Mouse (Mus musculus): ENCODE measurements around the gene Cacna2d2. TPM values are rescaled to one million over a fixed set of nuclear protein-coding genes. Genes with fewer than 3 reads are reported as not detected.
"Not testable (repeated sequence)": the region's sequence is repeated elsewhere in the genome, so short reads cannot be mapped to it uniquely, and the experiment has no call there.

Cacna2d2 gene
- total and polyA plus RNA-seq, 3 experiments, result 12.9 to 14.1 (median 13.3) TPM

DNA sequence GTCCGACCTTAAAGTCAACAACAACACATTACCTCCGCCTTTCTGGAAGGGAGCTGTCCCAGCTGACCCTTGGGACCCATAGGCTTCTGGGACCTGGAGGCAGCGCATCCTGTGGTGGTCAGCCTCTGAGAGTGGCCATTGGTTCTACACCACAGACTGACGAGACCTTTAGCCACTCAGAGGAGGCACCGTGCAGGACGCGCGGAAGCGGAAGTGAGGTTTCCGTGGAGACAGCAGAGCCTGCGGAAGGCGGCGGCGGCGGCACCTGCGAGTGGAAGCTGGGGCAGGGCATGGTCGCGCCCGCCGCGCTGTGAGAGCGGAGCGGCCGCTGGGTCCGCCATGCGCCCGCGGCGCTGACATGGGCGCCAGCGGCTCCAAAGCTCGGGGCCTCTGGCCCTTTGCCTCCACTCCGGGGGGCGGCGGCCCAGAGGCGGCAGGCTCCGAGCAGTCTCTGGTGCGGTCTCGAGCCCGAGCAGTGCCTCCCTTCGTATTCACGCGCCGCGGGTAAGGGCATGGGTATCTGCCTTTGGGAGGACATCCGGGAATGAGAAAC lies 163.7 kb downstream of the Cacna2d2 start, which contains the start of gene Tusc2:
Gene Tusc2, plus strand, starts transcription at position 227 of the 553 bp plus-strand sequence.
- WGBS, result under 1% methylated on average over 46 of the region's 46 CpGs
- DNase-seq, result peak; percentile 93 to 97
- Histone ChIP-seq H3K27ac (peak within 1 kb of the TSS; percentile 91), H3K79me2 (replicated peaks; ENCODE audit: control insufficient read depth, insufficient read depth, low read length) (no peaks in the 10 kb centered on the region), H3K27me3 (ENCODE audit: control insufficient read depth, insufficient read depth, low read length) (no peaks in the 10 kb centered on the region), H3K36me3 (ENCODE audit: control insufficient read depth, insufficient read depth, low read length) (peaks cover 17% of the 10 kb centered on the region), H3K4me1 (ENCODE audit: control insufficient read depth, insufficient read depth, low read length) (peaks cover 9% of the 10 kb centered on the region), H3K4me3 (peak within 1 kb of the TSS; percentile 93), H3K9ac (ENCODE audit: low read depth, low read length) (peak within 1 kb of the TSS; percentile 72)
- peak; percentile 86; the same call in 1 of the 2 replicates for TF ChIP-seq EP300 (IDR thresholded peaks at IDR 0.05; ENCODE audit: insufficient read depth, low read depth, low read length)
- no peak for TF ChIP-seq CTCF (IDR thresholded peaks at IDR 0.05)
- peak; percentile 96 for TF ChIP-seq POLR2A (IDR thresholded peaks at IDR 0.05; ENCODE audit: insufficient read depth, low read depth, low read length)
- intact Hi-C loops (cut with DNase I), result no loop called here

GRCm38 (mm10) chr9:107565556-107565955 lies 166.1 kb downstream of the Cacna2d2 start:
- H3K36me3 ChIP-seq (ENCODE audit: control insufficient read depth, insufficient read depth, low read length), result not testable (repeated sequence)
- 0 out of 2 replicates have a peak overlapping the region, but pooled peaks have one; percentile 7 for H3K9ac ChIP-seq (ENCODE audit: low read depth, low read length)

DNA sequence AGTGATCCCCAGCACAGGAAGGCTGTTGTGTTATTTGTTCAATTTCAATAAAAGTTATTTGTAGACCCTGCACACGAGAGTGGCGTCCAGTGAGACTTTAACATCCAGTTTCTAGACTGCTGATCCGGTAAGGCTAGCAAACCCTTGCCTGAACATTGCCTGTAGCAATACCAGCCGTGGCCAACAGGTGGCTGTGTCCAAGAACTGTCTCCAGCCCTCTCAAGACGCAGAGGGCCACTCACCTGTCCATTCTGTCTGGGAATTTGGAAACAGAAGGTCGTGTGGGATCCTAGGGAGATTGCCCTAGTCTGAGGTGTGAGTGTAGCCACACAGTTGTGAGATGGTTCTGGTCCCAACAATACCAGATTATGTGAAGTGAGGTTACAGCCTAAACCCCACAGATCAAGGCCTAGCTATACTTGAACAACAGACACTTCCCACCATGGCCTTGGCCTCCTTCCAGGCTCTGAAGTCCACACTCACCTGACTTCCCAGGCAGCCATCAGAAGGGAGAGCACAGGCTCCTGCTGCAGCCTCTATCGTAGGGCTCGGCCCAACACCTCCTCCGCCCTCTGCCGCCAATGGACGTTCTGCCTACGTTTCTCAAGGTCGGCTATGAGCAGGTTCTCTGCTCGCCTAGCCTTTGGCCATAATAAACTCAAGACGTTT lies 166.8 kb downstream of the Cacna2d2 start:
- no peaks in the 10 kb centered on the region for H3K27me3 ChIP-seq (ENCODE audit: control insufficient read depth, insufficient read depth, low read length)
- no peaks in the 10 kb centered on the region for H3K79me2 ChIP-seq (replicated peaks; ENCODE audit: control insufficient read depth, insufficient read depth, low read length)
- H3K9ac ChIP-seq (ENCODE audit: low read depth, low read length), result peak overlapping the region; percentile 27
- peak; percentile 98 for TF ChIP-seq CTCF (IDR thresholded peaks at IDR 0.05)
- peak; percentile 53; the same call in 1 of the 2 replicates for TF ChIP-seq POLR2A (IDR thresholded peaks at IDR 0.05; ENCODE audit: insufficient read depth, low read depth, low read length)
- TF ChIP-seq EP300 (IDR thresholded peaks at IDR 0.05; ENCODE audit: insufficient read depth, low read depth, low read length), result peak; percentile 91
- H3K36me3 ChIP-seq (ENCODE audit: control insufficient read depth, insufficient read depth, low read length), result peaks cover 7% of the 10 kb centered on the region
- H3K27ac ChIP-seq, result peak overlapping the region; percentile 95
- peak overlapping the region; percentile 44 for H3K4me3 ChIP-seq
- peak; percentile 86 to 91 for DNase-seq
- H3K4me1 ChIP-seq (ENCODE audit: control insufficient read depth, insufficient read depth, low read length), result peaks cover 14% of the 10 kb centered on the region
- intact Hi-C loops (cut with DNase I), result loop anchor here (2.0 to 5.0 kb wide), 2 partner anchors 66 to 79 kb away; no protein-coding TSS in a partner anchor
- 33% methylated on average over 15 of the region's 15 CpGs for WGBS

More at GRCm38 (mm10) chr9:107565556-107565955, 166.1 kb downstream of the Cacna2d2 start:
- peak overlapping the region; percentile 95 for H3K27ac ChIP-seq
- WGBS, result 49% methylated on average over 5 of the region's 5 CpGs
- not testable (repeated sequence) for H3K79me2 ChIP-seq (replicated peaks; ENCODE audit: control insufficient read depth, insufficient read depth, low read length); DNase-seq; H3K27me3 ChIP-seq (ENCODE audit: control insufficient read depth, insufficient read depth, low read length); H3K4me3 ChIP-seq
- intact Hi-C loops (cut with DNase I), result loop anchor here (5.0 kb wide), 1 partner anchor 67 kb away; no protein-coding TSS in a partner anchor
- H3K4me1 ChIP-seq (ENCODE audit: control insufficient read depth, insufficient read depth, low read length), result peaks cover 13% of the 10 kb centered on the region

- TF ChIP-seq POLR2A (IDR thresholded peaks at IDR 0.05; ENCODE audit: insufficient read depth, low read depth, low read length), result peak; percentile 67; the same call in 1 of the 2 replicates
- peak; percentile 100 for TF ChIP-seq EP300 (IDR thresholded peaks at IDR 0.05; ENCODE audit: insufficient read depth, low read depth, low read length)
- peak; percentile 43 for TF ChIP-seq CTCF (IDR thresholded peaks at IDR 0.05)
- Histone ChIP-seq H3K79me2 (replicated peaks; ENCODE audit: control insufficient read depth, insufficient read depth, low read length) (no peaks in the 10 kb centered on the region), H3K9ac (ENCODE audit: low read depth, low read length) (no peak overlapping the region), H3K27me3 (ENCODE audit: control insufficient read depth, insufficient read depth, low read length) (no peaks in the 10 kb centered on the region), H3K4me1 (ENCODE audit: control insufficient read depth, insufficient read depth, low read length) (peaks cover 17% of the 10 kb centered on the region), H3K27ac (peak overlapping the region; percentile 95), H3K4me3 (peak overlapping the region; percentile 79), H3K36me3 (ENCODE audit: control insufficient read depth, insufficient read depth, low read length) (peaks cover 6% of the 10 kb centered on the region)
- DNase-seq, result peak; percentile 67 to 85
- intact Hi-C loops (cut with DNase I), result loop anchor here (2.0 to 5.0 kb wide), 2 partner anchors 65 to 78 kb away; no protein-coding TSS in a partner anchor
- 19% methylated on average over 3 of the region's 3 CpGs for WGBS
Observed at GRCm38 (mm10) chr9:107566855-107567254, 167.4 kb downstream of the Cacna2d2 start.

DNA sequence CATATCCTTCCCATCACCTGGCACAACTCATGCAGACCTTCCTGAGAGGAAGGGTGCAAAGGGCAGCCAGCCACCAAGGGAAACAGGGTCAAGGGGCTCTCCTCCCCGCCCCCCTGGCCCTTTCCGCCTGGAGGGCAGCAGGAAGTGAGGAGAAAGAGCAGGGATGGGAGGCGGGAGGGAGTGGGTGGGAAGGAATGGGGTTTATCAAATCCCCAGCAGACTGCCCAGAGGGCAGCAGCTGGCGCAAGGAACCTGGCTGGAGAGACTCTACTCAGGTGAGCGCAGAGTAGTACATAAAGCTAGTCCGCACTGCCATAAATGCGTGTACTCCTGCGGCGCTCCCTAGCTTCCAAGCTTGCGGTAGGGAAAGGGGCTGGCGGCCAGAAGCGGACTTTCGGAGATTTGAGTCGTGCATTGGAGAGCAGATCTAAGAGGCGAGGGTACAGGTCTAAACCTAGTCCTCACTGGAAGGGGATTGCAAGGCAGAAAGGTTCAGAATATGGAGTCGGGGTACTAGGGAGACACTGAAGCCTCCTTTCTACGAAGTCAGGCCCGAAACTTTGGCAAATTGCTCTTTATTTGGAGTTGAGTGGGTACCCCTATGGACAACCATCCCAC lies 168.4 kb downstream of the Cacna2d2 start, which contains the start of gene Hyal2:
Gene Hyal2, plus strand, starts transcription at position 244 of the 618 bp plus-strand sequence.
- TF ChIP-seq CTCF (IDR thresholded peaks at IDR 0.05) (no peak), POLR2A (IDR thresholded peaks at IDR 0.05; ENCODE audit: insufficient read depth, low read depth, low read length) (no peak; the same call in 1 of the 2 replicates), EP300 (IDR thresholded peaks at IDR 0.05; ENCODE audit: insufficient read depth, low read depth, low read length) (0 out of 2 replicates have a peak, but pooled peaks have one; percentile 12)
- intact Hi-C loops (cut with DNase I), result loop anchor here (2.0 to 5.0 kb wide), 3 partner anchors 13 to 77 kb away; no protein-coding TSS in a partner anchor
- Histone ChIP-seq H3K4me3 (peak within 1 kb of the TSS; percentile 79), H3K27me3 (ENCODE audit: control insufficient read depth, insufficient read depth, low read length) (no peaks in the 10 kb centered on the region), H3K27ac (peak within 1 kb of the TSS; percentile 95), H3K79me2 (replicated peaks; ENCODE audit: control insufficient read depth, insufficient read depth, low read length) (no peaks in the 10 kb centered on the region), H3K4me1 (ENCODE audit: control insufficient read depth, insufficient read depth, low read length) (peaks cover 21% of the 10 kb centered on the region), H3K9ac (ENCODE audit: low read depth, low read length) (peak within 1 kb of the TSS; percentile 55), H3K36me3 (ENCODE audit: control insufficient read depth, insufficient read depth, low read length) (no peaks in the 10 kb centered on the region)
- WGBS, result 32% methylated on average over 18 of the region's 18 CpGs
- peak; percentile 70 for DNase-seq

Data from heart, adult 2 months (tissue).